Mouse (Mus musculus) left cerebral cortex, postnatal 36 days (tissue): ENCODE results near the gene Susd5. TPM values are rescaled to one million over a fixed set of nuclear protein-coding genes. Genes with fewer than 3 reads are reported as not detected.
"Not testable (repeated sequence)": the region's sequence is repeated elsewhere in the genome, so short reads cannot be mapped to it uniquely, and the experiment has no call there.

Experiments
- DNase-seq, 2 experiments: peaks; one replicate each; pipeline ENCODE4 v3.0.0; 2021 to 2022; ENCODE audit warnings: low spot score in 2 of 2, mixed read lengths in 1 of 2
- intact Hi-C: fragments of 180-260 bp; cut with DNase I; formaldehyde crosslinking; loops from one replicate; pipeline ENCODE4 v1.15.1; 2025
- total RNA-seq, 2 experiments: library from RNA; stranded (reverse); gene quantifications; 2 replicates each; pipeline ENCODE4 v1.2.3; 2021

Gene Susd5
- total RNA-seq, 2 experiments from 2014 or later: 9.6 to 13.2 TPM

- intact Hi-C loops: no loop called here
- no peak for DNase-seq
Measured at GRCm38 (mm10) chr9:114052866-114053265, 4.1 kb upstream of the Susd5 start.

GRCm38 (mm10) chr9:114068494-114069053 lies 11.6 kb downstream of the Susd5 start:
- intact Hi-C loops: no loop called here
- no peak for DNase-seq

- intact Hi-C loops: no loop called here
- no peak for DNase-seq
Measured at GRCm38 (mm10) chr9:114069372-114069771, 12.4 kb downstream of the Susd5 start.

- peak; percentile 41 to 50 for DNase-seq
- intact Hi-C loops: loop anchor here (5.0 kb wide), 1 partner anchor 46 kb away; no protein-coding TSS in a partner anchor
Measured at GRCm38 (mm10) chr9:114073681-114074080, 16.7 kb downstream of the Susd5 start.

GRCm38 (mm10) chr9:114086422-114086821 lies 29.5 kb downstream of the Susd5 start:
- intact Hi-C loops: no loop called here
- no peak for DNase-seq

- intact Hi-C loops: no loop called here
- DNase-seq: no peak
Measured at GRCm38 (mm10) chr9:114087106-114087815, 30.3 kb downstream of the Susd5 start.

GRCm38 (mm10) chr9:114088885-114089284 lies 31.9 kb downstream of the Susd5 start:
- intact Hi-C loops, DNase-seq: not testable (repeated sequence)

- DNase-seq: not testable (repeated sequence)
- intact Hi-C loops: loop anchor here (5.0 kb wide), 1 partner anchor 280 kb away; no protein-coding TSS in a partner anchor
Measured at GRCm38 (mm10) chr9:114092188-114092587, 35.2 kb downstream of the Susd5 start.

- no peak for DNase-seq
- intact Hi-C loops: loop anchor here (5.0 kb wide), 1 partner anchor 277 kb away; no protein-coding TSS in a partner anchor
Measured at GRCm38 (mm10) chr9:114094854-114095253, 37.9 kb downstream of the Susd5 start.

DNA sequence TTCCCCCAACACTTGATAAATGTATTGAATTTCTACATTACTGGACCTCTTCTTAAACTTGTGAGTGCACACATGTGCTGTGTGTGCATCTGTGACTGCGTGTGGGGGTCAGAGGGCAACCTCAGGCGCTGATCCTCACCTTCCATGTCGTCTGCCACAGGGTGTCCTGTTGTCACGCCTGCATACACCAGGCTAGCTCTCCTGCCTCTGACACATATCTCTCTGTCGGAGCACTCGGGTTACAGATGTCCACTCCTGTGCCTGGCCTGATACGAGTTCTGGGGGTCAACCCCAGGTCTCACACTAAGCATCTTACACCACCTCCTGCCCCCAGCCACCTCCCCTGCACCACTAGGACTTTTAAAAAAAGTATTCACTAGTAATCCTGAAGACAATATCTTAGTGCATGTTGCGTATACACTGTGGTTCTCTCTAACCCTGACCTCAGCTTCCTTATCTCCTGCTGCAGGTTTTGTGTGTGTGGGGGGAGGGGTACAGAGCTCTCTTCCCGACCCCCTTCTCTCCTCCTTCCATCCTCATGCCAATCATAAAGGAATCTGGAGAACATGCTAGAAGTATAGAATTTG lies 41.9 kb downstream of the Susd5 start:
- intact Hi-C loops: no loop called here
- DNase-seq: no peak

DNA sequence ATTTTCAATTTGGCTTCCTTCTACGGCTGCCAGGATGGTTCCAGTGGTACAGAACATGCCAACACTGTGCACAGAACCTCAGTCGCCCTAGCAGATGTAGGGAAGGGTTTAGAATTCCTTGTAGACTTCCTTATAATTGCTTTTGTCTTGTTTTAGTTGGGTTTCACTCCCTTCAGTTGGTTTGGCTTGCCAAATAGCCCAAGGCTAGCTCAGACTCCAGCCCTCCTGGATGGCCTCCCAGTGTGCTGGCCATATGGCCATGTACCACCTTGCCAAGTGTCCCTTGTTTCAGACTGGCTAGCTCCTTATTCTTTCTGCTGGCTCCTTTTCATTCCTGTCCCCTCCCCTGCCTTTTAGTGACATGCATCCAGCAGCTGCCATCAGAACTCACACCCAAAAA lies 53.3 kb downstream of the Susd5 start:
- no peak for DNase-seq
- intact Hi-C loops: loop anchor here (5.0 to 10.0 kb wide), 2 partner anchors 65 to 118 kb away; partner anchors contain the start of gene Fbxl2

GRCm38 (mm10) chr9:114111161-114111560 lies 54.2 kb downstream of the Susd5 start:
- no peak for DNase-seq
- intact Hi-C loops: loop anchor here (5.0 to 10.0 kb wide), 2 partner anchors 66 to 119 kb away; partner anchors contain the start of gene Fbxl2

GRCm38 (mm10) chr9:114112226-114112625 lies 55.3 kb downstream of the Susd5 start:
- intact Hi-C loops: loop anchor here (5.0 to 10.0 kb wide), 2 partner anchors 67 to 120 kb away; partner anchors contain the start of gene Fbxl2

DNA sequence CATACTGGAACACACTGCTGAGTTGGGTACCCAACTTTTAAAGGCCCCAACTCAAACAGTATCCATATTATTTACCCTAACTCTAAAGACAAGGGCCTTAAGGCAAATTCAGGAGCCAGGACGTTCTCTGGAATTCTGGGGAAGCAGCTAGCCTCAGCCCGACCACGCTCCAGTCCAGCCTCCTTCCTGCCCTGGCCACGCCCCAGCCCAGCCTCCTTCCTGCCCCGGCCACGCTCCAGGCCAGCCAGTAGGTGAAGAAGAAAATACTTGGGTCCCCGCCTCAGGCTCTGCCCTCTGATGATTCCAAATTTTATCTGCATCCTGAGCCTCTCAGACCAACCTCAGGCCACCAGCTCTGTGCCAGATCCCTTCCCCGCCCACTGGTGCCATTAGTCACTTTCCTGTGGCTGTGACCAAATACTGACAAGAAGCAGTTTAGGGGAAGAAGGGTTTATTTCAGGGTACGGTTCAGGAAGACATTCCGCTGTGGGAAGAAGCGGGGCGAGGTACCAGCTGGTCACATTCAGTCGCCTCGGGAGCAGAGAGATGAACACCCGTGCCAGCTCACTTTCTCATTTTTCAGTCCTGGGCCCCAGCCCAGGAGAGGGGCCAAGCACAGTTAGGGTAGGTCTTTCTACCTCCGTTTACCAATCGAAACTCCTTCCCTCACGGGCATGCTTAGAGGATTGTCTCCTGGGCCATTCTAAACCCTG lies 57.1 kb downstream of the Susd5 start:
- intact Hi-C loops: loop anchor here (5.0 to 10.0 kb wide), 2 partner anchors 69 to 122 kb away; partner anchors contain the start of gene Fbxl2
- DNase-seq: no peak

More at GRCm38 (mm10) chr9:114112226-114112625, 55.3 kb downstream of the Susd5 start:
- DNase-seq: no peak

DNA sequence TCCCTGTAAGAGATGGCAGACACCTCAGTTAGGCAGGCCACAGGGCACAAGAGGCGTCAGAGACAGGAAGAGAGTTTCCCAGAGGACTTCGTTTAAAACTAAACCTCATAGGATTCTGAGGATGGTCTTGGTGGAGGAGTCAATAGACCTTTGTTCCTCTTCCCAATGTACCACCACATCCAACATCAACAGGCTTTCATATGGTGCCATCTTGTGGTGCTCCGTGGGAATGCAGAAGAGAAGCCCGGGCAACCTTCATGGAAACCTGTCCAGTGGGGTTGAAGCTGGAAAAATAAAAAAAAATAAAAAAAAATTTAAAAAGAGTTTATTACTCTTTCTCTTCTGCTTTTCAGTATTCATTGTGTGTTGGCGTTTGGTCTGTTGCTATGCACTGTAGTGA lies 59.7 kb downstream of the Susd5 start:
- intact Hi-C loops: loop anchor here (10.0 kb wide), 1 partner anchor 72 kb away; the partner anchor contains the start of gene Fbxl2
- peak; percentile 55 to 74 for DNase-seq

DNA sequence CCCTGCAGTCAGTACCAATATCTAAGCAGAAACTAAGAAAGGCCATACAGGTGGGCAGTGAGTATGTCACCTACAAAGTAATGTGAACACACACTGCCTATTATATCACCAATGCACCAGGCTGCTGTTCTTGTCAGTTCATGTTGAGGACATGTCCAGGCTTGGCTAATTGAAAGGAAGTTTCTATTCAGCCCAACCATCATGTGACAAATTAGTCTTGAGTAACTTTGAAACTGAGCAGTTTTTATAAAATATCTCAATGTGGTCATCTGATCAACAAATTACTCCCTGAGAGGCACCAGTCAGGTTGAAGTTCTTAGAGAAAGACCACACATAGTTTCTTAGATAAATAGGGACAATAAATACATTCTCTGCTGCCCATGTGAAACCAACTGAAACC lies 65.9 kb downstream of the Susd5 start:
- intact Hi-C loops, DNase-seq: not testable (repeated sequence)

GRCm38 (mm10) chr9:114129273-114129835 lies 72.4 kb downstream of the Susd5 start:
- intact Hi-C loops: not testable (repeated sequence)

More at GRCm38 (mm10) chr9:114129273-114129835, 72.4 kb downstream of the Susd5 start:
- DNase-seq: not testable (repeated sequence)
